Mouse (Mus musculus) left cerebral cortex, adult 9 months (tissue): ENCODE results near the gene Esrrg.

Source experiments
- DNase-seq, 2 experiments: peaks; one replicate each; pipeline ENCODE4 v3.0.0; 2022; ENCODE audit warnings: low spot score in 2 of 2

The Esrrg gene

DNA sequence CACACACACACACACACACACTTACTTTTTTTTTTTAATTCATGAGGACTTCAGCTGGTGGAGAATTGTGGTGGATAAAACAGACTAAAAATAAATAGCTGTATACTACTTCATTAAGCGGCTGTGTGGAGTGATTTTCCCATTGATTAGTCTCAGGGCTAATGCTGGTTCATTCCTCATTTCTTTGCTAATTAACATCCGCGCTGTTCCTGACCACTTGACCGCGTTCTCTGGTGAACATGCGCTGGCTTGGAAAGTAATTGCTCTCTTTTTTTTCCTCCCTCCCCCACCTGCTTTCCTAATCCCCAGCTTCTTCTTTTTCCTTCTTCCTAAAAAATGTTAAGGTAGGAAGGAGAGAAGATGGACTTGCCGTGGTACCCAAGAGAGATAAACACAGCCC, 222.3 kb downstream of the Esrrg start:
- no peak for DNase-seq

DNA sequence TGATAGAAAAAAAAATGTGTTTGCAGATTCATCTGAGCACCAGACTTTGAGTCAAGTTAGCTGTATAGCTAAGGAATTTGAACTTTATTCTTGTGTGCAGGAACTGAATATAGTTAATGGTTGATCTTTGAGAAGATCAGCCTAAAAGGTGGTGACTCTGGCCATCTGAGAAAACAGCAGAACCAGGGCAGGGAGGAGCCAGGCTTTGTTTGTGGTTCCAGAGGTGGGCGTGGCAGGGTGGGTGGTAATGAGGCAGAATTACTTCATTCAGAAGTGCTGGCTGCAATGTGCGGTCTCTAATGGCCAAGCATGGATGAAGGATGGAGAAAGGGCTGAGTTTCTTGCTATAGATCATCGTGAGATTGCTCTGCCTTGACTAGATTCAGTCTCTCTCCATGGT, 224.3 kb downstream of the Esrrg start:
- no peak for DNase-seq

DNA sequence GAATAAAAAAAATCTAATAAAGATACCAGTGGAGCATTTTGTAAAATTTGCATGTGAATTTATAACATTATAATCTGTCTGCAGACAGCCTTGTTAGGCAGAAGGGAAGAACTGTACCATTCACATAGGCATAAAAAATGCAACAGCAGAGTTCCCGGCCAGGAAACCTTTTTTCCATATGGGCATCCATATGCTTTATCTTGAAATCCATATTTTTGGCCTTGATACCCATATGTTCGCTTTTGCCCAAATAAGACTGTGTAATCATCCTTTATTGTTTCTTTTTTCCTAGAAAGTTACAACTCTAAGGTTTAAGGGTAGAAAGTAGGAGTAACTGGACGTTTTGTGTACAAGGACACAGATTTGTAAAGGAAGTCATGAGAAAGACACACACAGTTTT, 226.0 kb downstream of the Esrrg start:
- DNase-seq: peak; percentile 6 to 39

DNA sequence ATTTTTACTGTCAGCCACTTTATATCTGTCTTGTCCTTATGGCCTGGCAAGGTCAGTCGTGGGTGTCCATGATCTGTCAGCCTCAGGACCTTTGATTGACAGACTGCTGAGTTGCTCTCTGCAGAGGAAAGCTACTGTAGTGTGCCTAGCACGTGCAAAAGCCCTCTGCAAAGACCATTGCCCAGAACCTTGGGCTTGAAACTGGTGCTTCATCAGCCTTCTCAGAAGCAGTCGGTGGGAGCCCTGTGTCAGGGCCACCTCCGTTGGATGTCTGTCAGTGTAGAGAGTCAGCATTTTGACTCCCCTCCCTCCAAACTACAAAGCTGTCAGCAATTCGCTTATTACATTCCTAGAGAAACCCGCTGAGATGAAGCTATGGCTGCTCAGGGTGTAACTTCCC, 227.8 kb downstream of the Esrrg start:
- no peak for DNase-seq

DNA sequence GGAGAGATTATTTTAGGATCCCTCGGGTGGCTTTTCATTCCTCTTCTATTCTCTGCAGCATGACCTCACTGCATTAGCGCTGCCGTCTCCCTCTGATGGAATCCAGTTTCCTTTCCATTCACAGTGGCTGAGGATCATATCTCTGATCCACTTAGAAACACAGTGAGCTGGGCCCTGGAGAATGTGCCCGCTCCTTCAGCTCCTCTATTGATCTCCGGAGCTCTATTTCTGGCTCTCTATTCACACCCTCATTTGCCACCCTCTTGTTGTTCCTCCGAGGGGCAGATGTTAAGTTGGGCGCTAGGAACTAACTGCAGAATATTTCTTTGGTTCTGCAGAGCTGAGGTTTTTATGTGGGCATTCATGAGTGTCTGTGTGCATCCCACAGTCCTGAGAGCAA, 228.3 kb downstream of the Esrrg start:
- DNase-seq: peak; percentile 13 to 34

DNA sequence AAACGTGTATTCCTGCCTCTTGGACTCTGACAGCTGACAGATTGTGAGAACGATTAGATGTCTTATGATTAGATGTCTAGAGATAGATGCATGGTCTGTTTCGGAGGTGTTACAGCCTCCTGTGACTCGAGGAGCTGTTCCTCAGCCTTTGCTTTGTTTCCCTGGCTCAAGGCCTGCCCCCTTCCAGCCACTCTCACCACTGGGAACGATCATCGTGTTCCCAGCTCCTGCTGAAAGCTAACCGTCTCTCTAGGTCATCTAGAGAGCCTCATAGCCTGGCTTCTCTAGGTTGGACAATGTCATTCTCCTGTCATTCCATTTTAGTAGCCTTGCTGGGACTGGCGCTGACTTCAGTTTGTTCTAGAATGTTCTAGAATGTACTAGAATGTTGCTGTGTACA, 233.0 kb downstream of the Esrrg start:
- no peak for DNase-seq

DNA sequence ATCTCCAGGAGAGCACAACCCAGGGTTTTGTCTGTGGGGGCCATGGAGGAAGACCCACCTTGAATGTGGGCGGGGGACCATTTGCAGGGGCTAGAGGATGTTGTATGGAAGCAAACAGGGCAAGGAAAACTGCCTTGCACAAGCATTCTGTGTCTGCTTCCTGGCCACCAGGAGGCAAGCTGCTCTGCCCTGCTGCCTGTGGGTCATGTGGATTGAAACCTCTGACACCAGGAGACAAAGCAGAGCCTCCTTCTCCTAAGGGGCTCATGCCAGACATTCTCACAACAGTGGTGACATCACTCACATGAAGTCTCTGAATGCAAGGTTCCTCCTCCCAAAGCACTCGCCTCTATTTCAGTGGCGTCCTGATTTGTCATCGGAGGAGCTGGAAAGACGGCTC, 234.1 kb downstream of the Esrrg start:
- no peak for DNase-seq

DNA sequence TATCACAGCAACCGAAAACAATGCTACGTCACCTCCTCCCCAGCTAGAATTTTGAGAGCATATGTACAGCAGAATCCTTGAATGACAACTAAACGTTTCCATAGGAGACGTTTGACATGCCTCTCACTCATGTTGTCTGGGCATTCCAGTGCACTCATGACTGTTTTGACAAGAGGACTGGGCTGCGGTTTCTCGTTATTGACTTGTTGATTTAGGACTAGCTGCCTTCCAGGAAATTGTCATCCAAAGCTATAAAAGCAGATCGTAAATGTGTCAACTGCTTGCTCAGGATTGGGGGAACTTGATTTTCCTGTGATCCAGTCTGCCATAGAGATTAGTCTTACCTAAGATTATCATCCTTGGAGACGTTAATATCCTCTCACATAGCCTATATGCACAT, 245.6 kb downstream of the Esrrg start:
- DNase-seq: no peak

DNA sequence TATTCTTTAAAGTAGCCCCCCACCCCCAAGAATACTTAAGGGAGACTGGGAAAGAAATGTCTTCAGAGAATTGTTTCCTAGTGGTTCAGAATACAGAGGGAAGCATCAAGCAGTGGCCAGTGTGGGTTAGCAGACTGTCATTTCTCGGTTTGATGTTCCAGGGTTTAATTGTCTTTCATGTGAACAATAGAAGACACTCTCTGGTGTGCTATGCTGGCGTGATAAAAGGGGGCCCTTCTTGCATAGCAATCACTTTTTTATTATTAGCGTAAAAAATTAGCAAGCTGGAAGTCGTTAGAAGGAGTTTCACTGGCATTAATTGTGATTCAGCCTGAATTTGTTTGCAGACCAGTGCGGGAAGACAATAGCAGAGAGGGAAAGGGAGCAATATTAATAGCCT, 253.7 kb downstream of the Esrrg start:
- DNase-seq: no peak

DNA sequence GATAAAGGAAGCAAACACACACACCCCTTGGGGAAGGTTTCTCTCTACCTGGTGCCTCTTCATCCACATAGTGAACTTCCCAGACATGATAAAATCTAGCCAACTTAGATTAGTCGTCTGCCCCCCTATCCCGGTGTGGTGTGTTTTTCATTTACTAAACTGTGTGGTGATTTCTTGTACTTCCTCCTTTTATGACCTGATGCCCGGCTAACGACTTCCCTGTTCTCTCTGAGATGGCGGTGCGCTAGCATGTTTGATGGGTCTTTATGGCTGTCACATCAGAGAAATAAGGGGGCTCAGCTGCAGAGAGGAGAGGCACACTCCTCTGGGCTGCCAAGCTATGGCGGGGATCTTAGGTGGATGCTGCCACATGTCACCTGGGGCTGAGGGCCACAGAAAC, 259.8 kb downstream of the Esrrg start:
- DNase-seq: no peak

DNA sequence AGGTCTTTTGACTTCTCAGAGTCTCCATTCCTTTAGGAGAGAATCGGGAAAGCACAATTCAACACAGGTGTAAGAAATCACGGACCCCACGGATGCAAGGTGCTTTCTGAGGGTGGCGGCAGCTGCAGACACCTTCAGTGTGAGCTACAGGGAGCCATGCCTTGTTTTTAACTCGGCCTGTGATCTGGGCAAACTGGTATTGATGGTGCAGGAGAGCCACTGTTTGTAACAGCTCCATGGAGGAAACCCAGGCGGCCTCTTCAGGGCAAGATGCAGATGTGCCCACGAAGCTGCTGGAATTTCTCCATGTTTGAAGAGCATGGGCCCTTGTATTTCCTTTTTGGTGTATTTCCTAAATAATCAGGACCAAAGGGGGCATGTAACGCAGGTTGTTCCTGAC, 263.6 kb downstream of the Esrrg start:
- no peak for DNase-seq

DNA sequence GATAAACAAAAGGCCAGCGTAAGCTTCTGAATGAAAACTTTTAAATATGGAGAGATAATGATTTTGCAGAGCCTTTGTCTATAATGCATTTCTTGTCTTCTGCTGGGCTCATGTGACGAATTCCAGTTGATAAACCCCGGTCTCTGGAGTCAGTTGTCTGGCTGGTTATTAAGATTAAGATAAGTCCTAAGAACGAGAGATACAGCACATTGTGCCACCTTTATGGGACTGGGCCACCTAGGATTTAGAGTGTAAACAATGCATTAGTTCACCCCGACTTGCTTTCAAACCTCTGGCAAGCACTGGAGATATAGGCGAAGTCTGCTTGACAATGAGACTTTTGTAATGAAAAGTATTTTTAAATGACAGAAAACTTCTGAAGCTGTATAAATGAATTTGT, 264.2 kb downstream of the Esrrg start:
- no peak for DNase-seq

DNA sequence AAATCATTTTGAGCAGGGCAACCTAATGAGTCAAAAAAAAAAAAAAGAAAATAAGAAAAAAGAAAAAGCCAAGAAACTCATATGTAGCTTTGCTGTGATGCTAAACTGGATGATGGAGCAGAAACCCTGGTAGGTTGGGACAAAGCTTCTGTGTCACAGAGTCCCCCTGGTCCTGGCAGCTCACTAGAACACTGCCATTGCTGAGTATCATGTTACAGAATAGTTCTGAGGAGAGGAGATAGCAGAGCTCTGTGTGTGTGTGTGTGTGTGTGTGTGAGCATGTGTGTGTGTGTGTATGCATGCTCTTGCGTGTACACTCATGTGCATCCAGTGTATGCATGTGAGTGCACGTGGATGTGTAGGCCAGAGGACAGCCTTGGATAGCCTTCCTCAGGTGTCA, 265.2 kb downstream of the Esrrg start:
- DNase-seq: no peak

DNA sequence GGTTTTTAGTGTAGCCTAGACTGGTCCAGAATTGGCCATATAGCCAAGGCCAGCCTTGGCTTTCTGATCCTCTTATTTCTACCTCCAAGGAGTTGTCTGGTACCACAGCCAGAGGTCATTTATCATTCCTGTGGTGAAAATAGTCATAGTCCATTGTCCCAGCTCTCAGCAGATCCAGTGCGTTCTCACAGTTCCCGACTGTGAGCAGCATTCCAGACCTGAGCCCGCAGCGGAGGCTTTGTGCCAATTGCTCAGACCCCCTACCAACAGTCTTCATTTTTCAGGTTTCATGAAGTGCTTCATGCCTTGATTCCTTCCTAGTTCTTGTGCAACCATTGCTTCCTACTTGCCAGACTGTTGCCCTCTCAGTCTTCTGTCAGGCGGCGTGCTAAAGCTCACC, 278.7 kb downstream of the Esrrg start:
- DNase-seq: no peak

DNA sequence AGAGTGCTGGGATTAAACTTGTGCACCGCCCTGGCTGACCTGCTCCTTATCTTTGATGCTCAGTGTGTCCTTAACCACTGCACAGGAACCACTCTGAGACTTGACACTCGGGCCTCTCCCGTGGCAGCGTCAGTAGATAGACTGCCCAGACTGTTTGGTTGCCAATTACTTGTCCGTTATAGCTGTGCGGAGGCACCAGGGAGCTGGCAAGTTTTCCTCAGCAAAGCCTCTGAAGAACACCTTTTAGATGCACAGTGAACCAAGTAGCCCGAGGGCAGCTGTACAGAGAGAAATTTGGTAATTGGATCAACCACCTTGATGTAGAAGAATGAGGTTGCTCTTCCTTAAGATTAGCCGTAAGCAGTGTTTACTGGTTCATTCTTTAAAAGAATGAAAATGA, 279.6 kb downstream of the Esrrg start:
- DNase-seq: no peak

DNA sequence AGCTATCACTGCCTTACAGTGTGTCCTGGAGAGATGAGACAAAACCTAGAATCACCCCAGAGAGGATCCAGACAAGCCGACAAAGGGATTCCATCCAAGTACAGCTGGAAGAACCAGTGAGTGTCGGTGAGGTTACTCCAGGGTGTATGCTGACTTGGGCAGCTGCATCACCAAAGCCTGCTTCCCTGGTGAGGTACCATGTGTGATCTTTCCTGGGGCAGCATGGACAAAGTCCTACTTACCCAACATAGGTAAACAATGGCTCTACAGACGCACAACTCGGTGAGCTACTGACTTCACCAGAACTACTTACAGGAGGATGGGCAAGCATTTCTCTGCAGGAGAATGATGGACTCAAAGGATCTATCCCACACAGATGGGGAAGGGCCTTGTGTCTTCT, 280.5 kb downstream of the Esrrg start:
- no peak for DNase-seq

DNA sequence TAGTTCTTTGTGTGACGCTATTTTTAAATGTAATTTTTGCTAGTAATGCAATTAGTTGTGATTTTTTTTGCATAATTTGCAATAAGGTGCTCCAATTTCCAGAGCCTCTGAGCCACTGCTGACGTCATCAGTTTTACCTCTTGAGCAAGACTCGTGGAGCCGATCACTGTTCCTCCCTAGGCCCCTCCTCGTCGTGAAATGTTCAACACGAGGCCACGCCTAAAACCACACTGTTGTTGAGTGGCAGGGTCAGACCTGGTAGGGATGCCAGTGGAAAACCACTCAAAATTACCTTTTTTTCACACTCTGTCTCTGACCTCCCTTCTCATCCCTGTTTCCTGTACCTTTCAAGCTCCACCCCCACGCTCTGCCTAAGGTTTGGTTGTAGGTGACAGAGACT, 282.7 kb downstream of the Esrrg start:
- DNase-seq: no peak

DNA sequence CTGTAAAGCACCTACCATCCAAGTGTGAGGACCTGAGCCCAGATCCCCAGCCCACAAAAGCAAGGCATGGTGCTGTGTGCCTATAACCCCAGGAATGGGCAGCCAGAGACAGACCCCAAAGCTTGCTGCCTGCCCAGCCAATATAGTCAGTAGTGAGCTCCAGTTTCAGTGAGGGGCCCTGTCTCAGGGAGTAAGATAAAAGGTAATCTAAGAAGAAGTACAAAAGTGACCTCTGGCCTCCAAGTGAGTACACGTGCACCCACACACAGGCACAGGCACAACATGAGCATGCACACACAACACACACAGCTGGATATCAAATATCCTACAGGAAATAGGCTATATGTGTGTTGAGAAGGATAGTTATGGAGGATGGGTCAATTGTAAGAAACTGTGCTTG, 286.9 kb downstream of the Esrrg start:
- DNase-seq: no peak

DNA sequence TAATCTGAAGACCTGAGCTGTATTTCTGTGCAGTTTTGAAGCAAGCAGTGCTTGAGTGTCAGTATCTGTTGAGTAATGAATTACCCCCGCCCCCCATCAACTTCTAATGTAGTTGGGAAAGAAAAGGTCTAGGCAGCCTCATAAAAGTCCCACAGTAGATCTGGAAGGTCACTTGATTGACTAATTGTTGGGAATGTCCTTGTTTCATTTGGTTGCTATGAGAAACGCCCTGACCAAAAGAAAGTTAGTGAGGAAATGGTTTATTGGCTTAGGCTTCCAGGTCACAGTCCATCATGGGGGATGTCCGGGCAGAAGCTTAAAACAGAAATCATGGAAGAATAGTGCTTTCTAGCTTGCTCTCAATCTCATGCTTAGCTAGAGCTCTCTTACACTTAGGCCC, 287.7 kb downstream of the Esrrg start:
- no peak for DNase-seq

DNA sequence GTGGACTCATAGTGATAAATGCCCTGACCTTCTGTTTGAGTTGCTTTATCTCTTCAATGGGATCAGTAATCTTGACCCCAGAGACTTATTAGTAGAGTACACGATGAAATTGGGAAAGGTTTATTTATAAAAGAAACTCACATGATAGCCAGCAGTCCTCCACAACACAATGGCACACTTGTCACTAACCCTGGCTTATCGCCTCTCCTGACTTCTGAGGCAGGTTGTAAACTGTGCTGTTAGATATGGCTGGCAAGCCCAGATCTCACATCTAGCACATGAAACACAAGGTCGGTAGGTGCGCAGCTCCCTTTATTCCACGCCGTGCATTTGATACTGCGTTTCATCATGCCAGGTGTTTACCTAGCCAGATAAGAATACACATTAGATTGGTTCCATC, 288.3 kb downstream of the Esrrg start:
- no peak for DNase-seq

DNA sequence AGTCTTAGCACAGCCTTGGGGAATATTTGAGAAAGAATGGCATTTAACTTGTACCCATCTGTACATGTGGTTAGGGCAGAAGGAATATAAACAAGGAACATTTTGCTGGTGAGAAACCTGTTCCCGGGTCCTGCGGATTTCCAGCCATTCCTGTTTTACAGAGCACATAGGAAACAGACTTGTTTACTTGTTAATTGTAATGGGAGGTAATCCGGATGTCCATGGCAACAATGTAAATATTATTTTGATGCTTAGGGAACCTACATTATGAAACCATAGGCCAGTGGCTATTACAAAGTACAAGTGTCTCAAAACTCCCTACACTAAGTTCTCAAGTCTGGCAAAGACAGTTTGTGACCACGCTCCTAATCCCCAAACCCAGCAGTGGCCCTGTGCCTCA, 290.9 kb downstream of the Esrrg start:
- no peak for DNase-seq

DNA sequence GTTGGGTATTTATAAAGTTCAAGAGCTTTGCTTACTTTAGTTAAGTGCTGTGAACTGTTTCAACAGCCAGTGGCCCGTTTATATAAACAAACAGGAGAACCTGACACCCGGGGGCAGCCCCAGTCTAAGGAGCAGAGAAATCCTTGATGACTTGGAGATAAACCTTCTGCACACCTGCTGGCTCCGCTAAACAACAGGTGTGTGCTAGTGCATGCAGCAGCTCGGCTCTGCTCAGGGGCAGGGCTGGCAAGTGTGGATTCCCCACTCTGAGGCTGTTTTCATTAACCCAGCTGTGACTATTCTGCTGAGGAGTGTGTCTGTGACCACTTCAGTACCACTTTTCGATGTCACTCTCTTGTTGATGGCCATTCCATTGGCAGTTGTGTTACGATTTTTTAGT, 292.2 kb downstream of the Esrrg start:
- DNase-seq: no peak

DNA sequence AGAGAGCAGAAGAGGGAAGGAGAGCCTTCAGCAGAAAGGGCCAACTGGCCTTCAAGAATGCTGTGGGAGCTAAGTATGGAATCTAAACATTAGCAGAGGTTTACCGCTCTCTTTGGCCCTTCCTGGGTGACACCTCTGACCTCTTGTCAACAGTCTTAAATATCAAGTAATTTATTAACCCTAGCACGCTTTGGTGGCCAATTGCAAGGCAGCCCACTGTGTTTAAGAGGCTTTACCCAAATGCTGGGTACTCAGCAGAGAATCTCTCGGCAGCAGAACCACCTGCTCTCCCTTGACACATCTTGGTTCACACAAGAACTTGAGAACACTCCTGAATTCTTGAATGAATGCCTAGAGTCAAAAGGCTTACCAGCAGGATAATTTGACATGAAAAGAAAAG, 293.6 kb downstream of the Esrrg start:
- no peak for DNase-seq

DNA sequence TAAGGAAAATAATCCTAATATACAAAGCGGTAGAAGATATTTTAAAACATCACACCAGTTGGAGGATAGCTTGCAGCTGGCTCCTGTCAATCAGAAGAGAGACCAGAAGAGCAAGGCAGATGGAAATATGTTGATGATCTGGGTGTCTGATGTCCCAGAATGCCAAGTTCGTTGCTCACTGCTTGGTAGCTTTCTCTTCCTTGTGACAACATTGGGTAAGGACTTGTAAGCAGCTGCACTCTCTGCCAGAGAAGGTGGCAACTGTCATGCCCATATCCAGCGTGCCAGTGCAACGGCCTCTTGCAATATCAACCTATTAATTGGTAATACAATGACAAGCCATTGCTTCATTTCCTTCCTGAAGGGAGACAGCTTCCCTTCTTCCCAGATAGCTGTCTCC, 296.1 kb downstream of the Esrrg start:
- DNase-seq: no peak

DNA sequence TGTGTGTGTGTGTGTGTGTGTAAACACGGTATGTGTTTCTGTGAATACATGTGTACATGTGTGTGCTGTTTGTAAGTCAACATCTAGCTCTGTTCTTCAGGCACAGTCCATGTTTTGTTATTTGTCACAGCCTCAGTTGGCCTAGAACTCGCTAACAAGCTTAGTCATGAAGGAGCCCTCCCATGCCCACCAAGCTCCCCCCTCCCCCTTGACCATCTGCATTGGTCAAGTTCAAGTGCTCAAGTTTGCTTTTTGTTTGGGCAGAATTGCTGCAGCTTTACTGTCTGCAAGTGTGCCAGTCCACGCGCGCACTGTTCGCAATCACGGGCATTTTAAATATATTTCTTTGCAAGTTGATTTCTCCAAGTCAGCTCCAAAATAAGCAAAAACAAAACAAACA, 298.8 kb downstream of the Esrrg start:
- no peak for DNase-seq
